Mouse (Mus musculus) ES-E14 (cell line): ENCODE data around the gene Plxna1. TPM values are rescaled to one million over a fixed set of nuclear protein-coding genes. Genes with fewer than 3 reads are reported as not detected.

Source experiments
- DNase-seq: peaks from one replicate; pipeline ENCODE4 v3.0.0-alpha.2; 2013; ENCODE audit warnings: low read depth, low spot score
- H3K27ac ChIP-seq: 2 replicates; pipeline ENCODE4 v1.5.1; 2012; ENCODE audit warnings: low read depth, mild to moderate bottlenecking, low read length, moderate library complexity, mixed read lengths; ENCODE audit not compliant: poor library complexity, insufficient read depth, severe bottlenecking
- H3K36me3 ChIP-seq: 2 replicates; pipeline ENCODE4 v1.6.1; 2012; ENCODE audit warnings: mild to moderate bottlenecking, low read length, moderate library complexity, mixed read lengths; ENCODE audit not compliant: control insufficient read depth, poor library complexity, insufficient read depth, severe bottlenecking
- H3K4me1 ChIP-seq, 2 experiments: fragments of 150-350 bp in 1 of 2; sonication (generic) in 1 of 2; 2 replicates each; pipeline ENCODE4 v1.6.1; 2012; ENCODE audit warnings: low read length in 2 of 2, mild to moderate bottlenecking in 1 of 2, mixed read lengths in 1 of 2; ENCODE audit not compliant: control insufficient read depth in 2 of 2, insufficient read depth in 2 of 2, poor library complexity in 1 of 2
- H3K4me3 ChIP-seq, 2 experiments: fragments of 150-350 bp in 1 of 2; sonication (generic) in 1 of 2; 2 replicates each; pipeline ENCODE4 v1.5.1; 2012; ENCODE audit warnings: low read length in 2 of 2, low read depth in 1 of 2, mild to moderate bottlenecking in 1 of 2, mixed read lengths in 1 of 2; ENCODE audit not compliant: insufficient read depth in 1 of 2, poor library complexity in 1 of 2, severe bottlenecking in 1 of 2
- H3K9ac ChIP-seq: 2 replicates; pipeline ENCODE4 v1.6.1; 2012; ENCODE audit warnings: low read depth, mild to moderate bottlenecking, low read length, mixed read lengths; ENCODE audit not compliant: poor library complexity, insufficient read depth, severe bottlenecking
- H3K9me3 ChIP-seq: fragments of 150-350 bp; sonication (generic); 2 replicates; pipeline ENCODE4 v1.6.1; 2012; ENCODE audit warnings: low read depth, mild to moderate bottlenecking, low read length; ENCODE audit not compliant: control insufficient read depth, insufficient read depth
- CHD2 ChIP-seq: IDR thresholded peaks from 2 replicates; pipeline ENCODE4 v1.6.1; 2014; ENCODE audit warnings: mild to moderate bottlenecking, low read depth, low read length, inconsistent platforms
- HCFC1 ChIP-seq: IDR thresholded peaks from 2 replicates; pipeline ENCODE4 v1.6.1; 2012; ENCODE audit warnings: low read length, inconsistent platforms, borderline replicate concordance; ENCODE audit not compliant: insufficient read depth
- MAFK ChIP-seq: IDR thresholded peaks from 2 replicates; pipeline ENCODE4 v1.6.1; 2014; ENCODE audit warnings: mild to moderate bottlenecking, low read depth, low read length, inconsistent platforms; ENCODE audit not compliant: insufficient read depth
- ZC3H11A ChIP-seq: IDR thresholded peaks from 2 replicates; pipeline ENCODE4 v1.6.1; 2012; ENCODE audit warnings: low read depth, mild to moderate bottlenecking, inconsistent platforms, low read length, borderline replicate concordance
- ZNF384 ChIP-seq: IDR thresholded peaks from 2 replicates; pipeline ENCODE4 v1.6.1; 2012; ENCODE audit warnings: low read depth, low read length, inconsistent platforms
- in situ Hi-C, 2 experiments: fragments of 600-800 bp; cut with MboI; formaldehyde crosslinking; loops; one replicate each; pipeline ENCODE4 v1.15.1; 2025; ENCODE audit warnings: low sequenced_read_pairs in 2 of 2, inconsistent platforms in 1 of 2; ENCODE audit not compliant: unreplicated experiment in 2 of 2
- total RNA-seq: library from RNA; depleted of rRNA; stranded (reverse); fragments of 300-350 nt; gene quantifications from 2 replicates; pipeline ENCODE4 v1.2.3, GENCODE M21; 2012

The Plxna1 gene
- total RNA-seq, 1 experiment: 94.0 TPM

DNA sequence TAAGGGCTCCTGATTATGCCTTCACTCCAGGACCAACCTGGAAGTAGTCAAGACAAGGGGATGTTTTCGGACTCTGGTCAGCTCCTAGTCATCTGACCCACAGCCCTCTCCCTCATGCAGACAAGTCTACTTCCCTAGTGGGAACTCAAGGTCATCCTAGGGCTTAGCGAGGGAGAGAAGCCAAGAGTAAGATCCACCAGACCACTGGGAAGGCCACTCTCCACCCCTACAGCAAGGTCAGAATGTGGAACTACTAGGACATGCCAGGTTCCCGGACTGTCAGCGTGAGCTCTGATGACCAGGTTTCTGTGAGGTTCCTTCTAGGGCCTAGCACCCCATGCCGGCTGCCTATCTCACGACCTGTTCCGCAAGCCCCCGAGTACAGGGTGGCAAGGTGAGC is 23.7 kb downstream of the Plxna1 start:
- no peak overlapping the region for H3K4me3 ChIP-seq
- H3K36me3 ChIP-seq: peaks cover 85% of the 10 kb centered on the region
- no peaks in the 10 kb centered on the region for H3K9me3 ChIP-seq
- no peaks in the 10 kb centered on the region for H3K4me1 ChIP-seq
- DNase-seq: no peak
- TF ChIP-seq MAFK (no peak), ZC3H11A (no peak), HCFC1 (no peak), ZNF384 (no peak), CHD2 (no peak)
- in situ Hi-C loops: no loop called here
- no peak overlapping the region for H3K27ac ChIP-seq
- H3K9ac ChIP-seq: no peak overlapping the region

DNA sequence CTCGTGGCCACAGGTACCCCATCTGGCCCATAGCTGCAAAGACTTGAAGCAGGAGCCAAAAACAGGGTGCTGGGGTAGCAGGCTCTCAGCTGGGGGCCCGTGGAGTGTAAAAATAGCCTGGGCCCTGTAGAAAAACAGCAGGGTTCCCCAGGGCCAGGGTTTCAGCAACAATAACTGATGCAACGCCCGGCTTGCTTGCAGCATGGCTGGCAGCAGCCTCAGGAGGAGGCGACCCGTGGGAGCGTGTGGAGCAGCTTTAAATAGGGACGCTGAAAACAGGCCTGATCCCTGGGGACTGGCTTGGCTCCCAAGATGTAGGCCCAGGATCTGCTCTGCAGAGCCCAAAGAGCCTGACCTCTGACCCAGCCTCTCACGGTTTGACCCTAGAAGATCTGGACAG is 24.8 kb downstream of the Plxna1 start:
- in situ Hi-C loops: no loop called here
- Histone ChIP-seq H3K4me3 (no peak overlapping the region), H3K27ac (no peak overlapping the region), H3K9me3 (no peaks in the 10 kb centered on the region), H3K9ac (no peak overlapping the region), H3K4me1 (no peaks in the 10 kb centered on the region), H3K36me3 (peaks cover 88% of the 10 kb centered on the region)
- TF ChIP-seq MAFK: no peak
- no peak for TF ChIP-seq HCFC1
- no peak for TF ChIP-seq ZNF384
- TF ChIP-seq CHD2: no peak
- no peak for TF ChIP-seq ZC3H11A
- no peak for DNase-seq

DNA sequence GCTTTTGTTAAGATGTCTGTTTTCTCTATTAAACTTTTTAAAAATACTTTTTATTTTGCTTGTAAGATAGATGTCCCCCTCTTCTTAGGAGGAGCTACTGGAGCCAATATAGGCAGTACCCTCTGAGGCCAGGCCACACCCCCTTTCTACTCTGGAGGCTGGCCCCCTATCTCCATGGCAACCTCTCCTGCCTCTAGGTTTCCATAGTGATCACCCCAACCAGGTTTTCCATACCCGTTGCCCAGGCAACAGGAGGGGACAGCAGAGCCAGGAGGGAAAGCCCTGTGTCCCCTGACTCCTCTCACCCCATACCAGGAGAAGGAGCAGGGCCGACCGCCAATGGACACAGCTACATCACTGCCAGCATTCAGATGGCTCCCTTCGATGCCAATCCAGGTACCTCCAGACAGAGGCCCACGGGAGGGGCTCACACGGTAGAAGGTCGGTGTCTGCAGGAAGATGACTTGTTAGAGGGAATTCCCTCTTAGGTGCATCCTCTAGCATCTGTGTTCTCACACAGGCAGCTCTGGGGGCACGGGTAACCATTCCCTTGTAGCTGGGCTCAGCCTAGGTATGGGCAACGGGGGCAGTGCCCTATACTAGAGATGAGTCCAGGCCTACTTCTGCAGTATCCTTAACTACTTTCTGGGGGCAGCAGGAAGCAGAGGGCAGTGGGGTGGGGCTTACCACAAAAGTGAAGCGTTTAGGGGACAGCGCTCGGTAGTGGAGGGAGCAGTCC is 28.3 kb downstream of the Plxna1 start:
- peaks cover 91% of the 10 kb centered on the region for H3K36me3 ChIP-seq
- no peaks in the 10 kb centered on the region for H3K4me1 ChIP-seq
- no peak overlapping the region for H3K27ac ChIP-seq
- in situ Hi-C loops: no loop called here
- no peak for DNase-seq
- no peak for TF ChIP-seq HCFC1
- no peak for TF ChIP-seq ZNF384
- no peak for TF ChIP-seq ZC3H11A
- TF ChIP-seq MAFK: no peak
- TF ChIP-seq CHD2: no peak
- no peaks in the 10 kb centered on the region for H3K9me3 ChIP-seq
- no peak overlapping the region for H3K4me3 ChIP-seq
- H3K9ac ChIP-seq: no peak overlapping the region

DNA sequence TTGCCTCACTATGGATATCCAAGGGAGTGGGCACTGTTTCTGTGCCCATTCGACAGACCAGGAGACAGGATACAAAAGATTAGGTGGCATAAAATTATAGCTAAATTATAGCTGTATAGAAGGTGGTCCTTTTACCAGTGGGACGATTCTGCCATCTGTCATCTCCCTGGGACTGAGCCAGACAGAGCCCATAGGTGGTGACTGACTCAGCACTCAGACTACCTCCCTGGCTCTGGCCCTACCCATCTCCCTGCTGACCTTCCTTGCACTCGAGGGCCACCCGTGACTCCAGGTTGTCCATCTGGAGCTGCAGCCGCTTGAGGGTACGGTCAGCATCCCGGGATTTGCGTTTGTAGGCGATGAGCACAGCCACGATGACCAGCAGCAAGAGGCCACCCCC is 31.5 kb downstream of the Plxna1 start:
- H3K9ac ChIP-seq: no peak overlapping the region
- peaks cover 78% of the 10 kb centered on the region for H3K36me3 ChIP-seq
- in situ Hi-C loops: no loop called here
- no peak overlapping the region for H3K27ac ChIP-seq
- H3K4me3 ChIP-seq: no peak overlapping the region
- no peak for TF ChIP-seq CHD2
- TF ChIP-seq HCFC1: no peak
- H3K9me3 ChIP-seq: no peaks in the 10 kb centered on the region
- H3K4me1 ChIP-seq: peaks cover 0 to 12% of the 10 kb centered on the region in 2 experiments; a peak in 1 of 4 replicates
- DNase-seq: no peak

DNA sequence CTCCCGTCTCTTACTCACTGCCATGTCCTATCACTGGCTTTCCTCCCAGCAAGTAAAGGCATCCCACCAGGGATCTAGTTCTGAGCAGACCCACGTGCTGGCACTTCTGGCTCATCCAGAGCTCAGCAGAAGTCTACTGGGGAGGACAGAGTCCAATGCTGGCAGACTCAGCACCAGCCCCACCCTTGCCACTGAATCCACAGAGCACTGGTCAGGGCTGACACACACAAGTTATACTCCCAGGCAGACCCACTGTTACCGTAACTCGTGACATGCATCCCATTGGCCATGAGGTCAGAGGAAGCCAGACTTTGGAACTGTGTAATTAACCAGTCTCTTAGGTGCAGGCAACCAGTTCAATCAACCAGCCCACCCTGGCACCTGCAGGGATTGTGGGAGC is 33.8 kb downstream of the Plxna1 start:
- Histone ChIP-seq H3K36me3 (peaks cover 73% of the 10 kb centered on the region), H3K9me3 (no peaks in the 10 kb centered on the region), H3K4me3 (no peak overlapping the region), H3K4me1 (peaks cover 0 to 12% of the 10 kb centered on the region in 2 experiments; a peak in 1 of 4 replicates), H3K9ac (no peak overlapping the region), H3K27ac (no peak overlapping the region)
- DNase-seq: no peak
- TF ChIP-seq CHD2 (no peak), ZNF384 (no peak), MAFK (no peak), ZC3H11A (no peak), HCFC1 (no peak)
- in situ Hi-C loops: no loop called here
